Mouse (Mus musculus) liver, embryonic 11.5 days (tissue): ENCODE results near the gene Atp5j2. TPM values are rescaled to one million over a fixed set of nuclear protein-coding genes. Genes with fewer than 3 reads are reported as not detected.

Experiments used
- ATAC-seq: fragments of 200-750 bp; cut with Nextera tagmentation; replicated peaks from 2 replicates; pipeline ENCODE4 v1.8.0; 2017; ENCODE audit warnings: moderate number of reproducible peaks, mild to moderate bottlenecking, moderate TSS enrichment, moderate library complexity; ENCODE audit not compliant: low FRiP score
- DNase-seq: peaks from one replicate; pipeline ENCODE4 v3.0.0-alpha.2; 2017; ENCODE audit warnings: low spot score
- H3K27ac ChIP-seq: fragments of 300-500 bp; sonication (generic); 2 replicates; pipeline ENCODE4 v1.5.1; 2014; ENCODE audit warnings: mild to moderate bottlenecking, low read depth, low read length, control low read depth
- H3K27me3 ChIP-seq: fragments of 300-500 bp; sonication (generic); replicated peaks from 2 replicates; pipeline ENCODE4 v1.6.1; 2014; ENCODE audit warnings: low read length, mixed read lengths; ENCODE audit not compliant: control insufficient read depth, insufficient read depth
- H3K36me3 ChIP-seq: fragments of 300-500 bp; sonication (generic); 2 replicates; pipeline ENCODE4 v1.6.1; 2014; ENCODE audit warnings: mild to moderate bottlenecking, low read length, moderate library complexity, mixed read lengths; ENCODE audit not compliant: control insufficient read depth, insufficient read depth
- H3K4me1 ChIP-seq: fragments of 300-500 bp; sonication (generic); replicated peaks from 2 replicates; pipeline ENCODE4 v1.6.1; 2014; ENCODE audit warnings: low read length, mixed read lengths; ENCODE audit not compliant: control insufficient read depth, insufficient read depth
- H3K4me2 ChIP-seq: fragments of 300-500 bp; sonication (generic); 2 replicates; pipeline ENCODE4 v1.6.1; 2014; ENCODE audit warnings: mild to moderate bottlenecking, control low read depth, moderate library complexity
- H3K4me3 ChIP-seq: fragments of 300-500 bp; sonication (generic); 2 replicates; pipeline ENCODE4 v1.5.1; 2014; ENCODE audit warnings: low read depth, low read length, control low read depth
- H3K9ac ChIP-seq: fragments of 300-500 bp; sonication (generic); 2 replicates; pipeline ENCODE4 v1.6.1; 2014; ENCODE audit warnings: low read depth, low read length, control low read depth
- H3K9me3 ChIP-seq: fragments of 300-500 bp; sonication (generic); 2 replicates; pipeline ENCODE4 v1.6.1; 2016; ENCODE audit warnings: low read length, inconsistent platforms, mixed read lengths; ENCODE audit not compliant: control insufficient read depth
- WGBS: fragments of 180-500 bp; shearing (Covaris S2); extraction: QIAGEN DNeasy Blood & Tissue Kit; methylation state at CpG from one replicate; pipeline ENCODE4 v1.1.7; 2014; 5-methylcytosine and 5-hydroxymethylcytosine counted together
- polyA plus RNA-seq: library from polyadenylated mRNA; unstranded; fragments of >200 nt; fragmentation: Nextera tagmentation; extraction: Ambion mirVana; gene quantifications from 2 replicates; pipeline ENCODE4 v1.2.1, GENCODE M21; 2014

Atp5j2 gene
- polyA plus RNA-seq, 1 experiment from 2014 or later = 573 TPM

GRCm38 (mm10) chr5:145207954-145208353, 16.1 kb upstream of the Atp5j2 start:
- Histone ChIP-seq H3K36me3 (peaks cover 11% of the 10 kb centered on the region; the same call in 1 of the 2 replicates), H3K27me3 (no peaks in the 10 kb centered on the region), H3K4me3 (no peak overlapping the region), H3K4me1 (peaks cover 6% of the 10 kb centered on the region), H3K9me3 (no peaks in the 10 kb centered on the region), H3K4me2 (no peak overlapping the region), H3K27ac (no peak overlapping the region), H3K9ac (no peak overlapping the region)
- WGBS = 71% methylated on average over 6 of the region's 6 CpGs
- no peak for DNase-seq
- ATAC-seq = no peak

DNA sequence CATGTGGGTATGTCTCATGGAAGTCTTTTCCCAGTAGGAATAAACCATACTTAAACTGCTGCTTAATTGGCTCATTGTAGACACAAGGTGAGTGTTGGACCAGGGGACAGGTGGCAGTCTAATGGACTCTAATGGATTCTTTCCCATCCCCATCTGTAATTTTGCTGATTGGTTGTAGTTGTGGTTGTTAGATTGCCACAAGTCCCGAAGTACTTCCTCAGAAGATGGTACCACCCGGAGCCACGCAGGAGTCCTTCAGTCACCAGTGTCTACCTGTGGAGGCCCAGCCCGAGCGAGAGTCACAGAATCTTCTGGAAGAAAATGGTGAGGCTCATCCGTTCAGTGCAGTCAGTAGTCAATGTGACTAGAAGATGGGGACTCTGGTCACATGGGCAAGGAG, 15.5 kb upstream of the Atp5j2 start:
- H3K36me3 ChIP-seq = peaks cover 11% of the 10 kb centered on the region; the same call in 1 of the 2 replicates
- no peak for DNase-seq
- H3K4me2 ChIP-seq = no peak overlapping the region
- no peaks in the 10 kb centered on the region for H3K9me3 ChIP-seq
- H3K27ac ChIP-seq = no peak overlapping the region
- whole genome bisulfite sequencing = 92% methylated on average over 6 of the region's 6 CpGs
- H3K4me3 ChIP-seq = no peak overlapping the region
- H3K9ac ChIP-seq = no peak overlapping the region
- peaks cover 6% of the 10 kb centered on the region for H3K4me1 ChIP-seq
- H3K27me3 ChIP-seq = no peaks in the 10 kb centered on the region
- ATAC-seq = no peak

DNA sequence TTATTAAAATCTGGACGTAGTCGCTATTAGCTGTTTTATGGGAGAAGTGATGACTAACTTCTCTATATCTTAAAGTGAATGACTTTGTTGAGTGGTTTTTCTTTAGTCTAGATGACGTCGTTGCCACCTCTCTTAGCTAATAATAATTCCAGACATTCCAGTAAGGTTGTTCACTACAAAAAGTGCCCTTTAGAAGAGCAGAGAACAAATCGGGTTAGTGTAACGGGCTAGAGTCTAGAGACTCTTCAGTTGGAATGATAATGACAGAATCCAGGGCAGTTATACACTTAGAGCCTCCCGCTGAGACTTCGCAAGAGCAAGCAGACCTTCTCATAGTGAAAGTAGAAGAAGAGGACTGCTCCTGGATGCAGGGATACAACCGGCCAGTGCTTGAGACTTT, 13.2 kb upstream of the Atp5j2 start:
- Histone ChIP-seq H3K9ac (peak overlapping the region; percentile 49), H3K27ac (no peak overlapping the region; the same call in 1 of the 2 replicates)

GRCm38 (mm10) chr5:145203936-145204691, 12.3 kb upstream of the Atp5j2 start, which contains the start of gene Zkscan5:
TSS of gene Zkscan5 (plus strand) at chr5:145204562.
- DNase-seq = peak; percentile 95
- Histone ChIP-seq H3K4me3 (peak within 1 kb of the TSS; percentile 64), H3K27ac (peak within 1 kb of the TSS; percentile 85), H3K9me3 (no peaks in the 10 kb centered on the region), H3K27me3 (no peaks in the 10 kb centered on the region), H3K9ac (peak within 1 kb of the TSS; percentile 74), H3K36me3 (peaks cover 5% of the 10 kb centered on the region; the same call in 1 of the 2 replicates), H3K4me2 (peak within 1 kb of the TSS; percentile 74), H3K4me1 (peaks cover 13% of the 10 kb centered on the region)
- peak; percentile 95 for ATAC-seq
- under 1% methylated on average over 22 of the region's 22 CpGs for WGBS

More for the DNA sequence above, 13.2 kb upstream of the Atp5j2 start:
- Histone ChIP-seq H3K4me1 (peaks cover 13% of the 10 kb centered on the region), H3K4me3 (peak overlapping the region; percentile 64), H3K27me3 (no peaks in the 10 kb centered on the region), H3K9me3 (no peaks in the 10 kb centered on the region), H3K36me3 (peaks cover 7% of the 10 kb centered on the region; the same call in 1 of the 2 replicates), H3K4me2 (peak overlapping the region; percentile 74)
- ATAC-seq (no peak), DNase-seq (no peak)
- WGBS = 15% methylated on average over 9 of the region's 9 CpGs

GRCm38 (mm10) chr5:145202446-145202845, 10.6 kb upstream of the Atp5j2 start:
- no peaks in the 10 kb centered on the region for H3K27me3 ChIP-seq
- H3K27ac ChIP-seq = no peak overlapping the region
- H3K36me3 ChIP-seq = 0 out of 2 replicates have a peak, but pooled peaks cover 2% of the 10 kb centered on the region
- 51% methylated on average over 3 of the region's 3 CpGs for WGBS
- no peak for ATAC-seq
- no peak for DNase-seq
- no peak overlapping the region for H3K9ac ChIP-seq
- H3K4me3 ChIP-seq = no peak overlapping the region
- H3K4me2 ChIP-seq = no peak overlapping the region
- peaks cover 13% of the 10 kb centered on the region for H3K4me1 ChIP-seq
- H3K9me3 ChIP-seq = no peaks in the 10 kb centered on the region

- Histone ChIP-seq H3K9ac (peak within 1 kb of the TSS; percentile 85), H3K4me2 (peak within 1 kb of the TSS; percentile 81), H3K4me1 (peaks cover 13% of the 10 kb centered on the region), H3K9me3 (no peaks in the 10 kb centered on the region), H3K36me3 (no peaks in the 10 kb centered on the region; the same call in 1 of the 2 replicates), H3K27me3 (no peaks in the 10 kb centered on the region), H3K27ac (peak within 1 kb of the TSS; percentile 16), H3K4me3 (peak within 1 kb of the TSS; percentile 92)
- DNase-seq (peak; percentile 70), ATAC-seq (peak; percentile 32)
- 1% methylated on average over 37 of the region's 37 CpGs for WGBS
Measured at GRCm38 (mm10) chr5:145201321-145201991, 9.6 kb upstream of the Atp5j2 start, which contains the start of gene Zkscan14. TSS of gene Zkscan14 (minus strand) at chr5:145201868.

DNA sequence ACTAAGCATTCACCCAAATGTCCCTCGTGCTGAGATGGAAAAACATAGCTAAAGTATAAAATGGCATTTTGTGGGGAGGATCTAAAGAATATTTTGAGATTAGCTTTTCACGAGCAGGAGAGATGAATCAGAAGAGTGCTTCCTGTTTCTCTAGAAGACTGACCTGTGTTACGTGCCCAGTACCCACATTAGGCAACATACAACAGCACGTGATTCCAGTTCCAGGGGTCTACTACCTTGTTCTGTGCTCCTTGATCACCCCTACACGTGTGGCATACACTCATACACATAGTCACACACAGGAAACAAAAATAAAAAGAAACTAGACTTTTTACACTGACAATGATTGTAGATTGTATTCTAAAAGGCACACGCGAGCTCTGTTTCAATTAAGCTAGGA, 8.5 kb upstream of the Atp5j2 start:
- ATAC-seq = no peak
- 71% methylated on average over 7 of the region's 7 CpGs for WGBS
- Histone ChIP-seq H3K4me2 (peak overlapping the region; percentile 81), H3K9ac (no peak overlapping the region), H3K27me3 (no peaks in the 10 kb centered on the region), H3K4me3 (peak overlapping the region; percentile 92), H3K4me1 (peaks cover 9% of the 10 kb centered on the region), H3K9me3 (no peaks in the 10 kb centered on the region), H3K36me3 (no peaks in the 10 kb centered on the region; the same call in 1 of the 2 replicates), H3K27ac (no peak overlapping the region)
- no peak for DNase-seq

- Histone ChIP-seq H3K9me3 (no peaks in the 10 kb centered on the region), H3K27ac (peak overlapping the region; percentile 57), H3K9ac (peak overlapping the region; percentile 78), H3K36me3 (peaks cover 20% of the 10 kb centered on the region; the same call in 1 of the 2 replicates), H3K4me1 (peaks cover 19% of the 10 kb centered on the region), H3K4me3 (peak overlapping the region; percentile 78), H3K4me2 (peak overlapping the region; percentile 97), H3K27me3 (no peaks in the 10 kb centered on the region)
- DNase-seq = peak; percentile 86
- ATAC-seq = peak; percentile 84
- WGBS = 1% methylated on average over 41 of the region's 41 CpGs
Measured at GRCm38 (mm10) chr5:145190875-145191798, 725 bp downstream of the Atp5j2 start.
